Mouse (Mus musculus) stomach, postnatal 0 days (tissue): ENCODE results near the gene Rab21. TPM values are rescaled to one million over a fixed set of nuclear protein-coding genes. Genes with fewer than 3 reads are reported as not detected.

ENCODE experiments used
- ATAC-seq: fragments of 200-750 bp; cut with Nextera tagmentation; 2 replicates; pipeline ENCODE4 v1.8.0; 2017; ENCODE audit not compliant: low FRiP score, low TSS enrichment
- DNase-seq: peaks from one replicate; pipeline ENCODE4 v3.0.0-alpha.2; 2016; ENCODE audit warnings: low spot score
- H3K27ac ChIP-seq: fragments of 300-500 bp; sonication (generic); replicated peaks from 2 replicates; pipeline ENCODE4 v1.5.1; 2014; ENCODE audit warnings: mild to moderate bottlenecking, control low read depth
- H3K27me3 ChIP-seq: fragments of 300-500 bp; sonication (generic); 2 replicates; pipeline ENCODE4 v1.6.1; 2014; ENCODE audit warnings: low read length; ENCODE audit not compliant: control insufficient read depth, insufficient read depth
- H3K36me3 ChIP-seq: fragments of 300-500 bp; sonication (generic); 2 replicates; pipeline ENCODE4 v1.6.1; 2014; ENCODE audit warnings: low read length, mixed read lengths; ENCODE audit not compliant: control insufficient read depth, insufficient read depth
- H3K4me1 ChIP-seq: fragments of 300-500 bp; sonication (generic); replicated peaks from 2 replicates; pipeline ENCODE4 v1.6.1; 2014; ENCODE audit warnings: antibody characterized with exemption; ENCODE audit not compliant: control insufficient read depth, insufficient read depth
- H3K4me2 ChIP-seq: fragments of 300-500 bp; sonication (generic); replicated peaks from 2 replicates; pipeline ENCODE4 v1.6.1; 2014; ENCODE audit warnings: low read depth, mild to moderate bottlenecking, control low read depth, moderate library complexity
- H3K4me3 ChIP-seq: fragments of 300-500 bp; sonication (generic); 2 replicates; pipeline ENCODE4 v1.5.1; 2014; ENCODE audit warnings: low read depth, low read length, control low read depth
- H3K9ac ChIP-seq: fragments of 300-500 bp; sonication (generic); 2 replicates; pipeline ENCODE4 v1.6.1; 2014; ENCODE audit warnings: mild to moderate bottlenecking, low read length, control low read depth, mixed read lengths
- H3K9me3 ChIP-seq: fragments of 300-500 bp; sonication (generic); 2 replicates; pipeline ENCODE4 v1.6.1; 2016; ENCODE audit warnings: low read length; ENCODE audit not compliant: control insufficient read depth
- CTCF ChIP-seq: IDR thresholded peaks from 2 replicates; pipeline ENCODE4 v1.5.1; 2016; ENCODE audit warnings: antibody characterized with exemption, low read depth, mild to moderate bottlenecking, moderate library complexity
- EP300 ChIP-seq: optimal IDR thresholded peaks from 2 replicates; pipeline ENCODE3; 2016; ENCODE audit warnings: antibody characterized with exemption
- WGBS: fragments of 180-500 bp; shearing (Covaris S2); extraction: QIAGEN DNeasy Blood & Tissue Kit; methylation state at CpG from one replicate; pipeline ENCODE4 v1.1.7; 2014; 5-methylcytosine and 5-hydroxymethylcytosine counted together
- polyA plus RNA-seq: library from polyadenylated mRNA; unstranded; fragments of >200 nt; fragmentation: Nextera tagmentation; extraction: Ambion mirVana; gene quantifications from 2 replicates; pipeline ENCODE4 v1.2.1, GENCODE M21; 2015

The Rab21 gene
- polyA plus RNA-seq, 1 experiment from 2014 or later = 8.0 TPM

- ATAC-seq (no peak), DNase-seq (no peak)
- H3K9me3 ChIP-seq = no peaks in the 10 kb centered on the region
- TF ChIP-seq EP300 (no peak), CTCF (no peak)
- no peak overlapping the region for H3K4me2 ChIP-seq
- H3K4me3 ChIP-seq = no peak overlapping the region
- no peaks in the 10 kb centered on the region for H3K27me3 ChIP-seq
- 55% methylated on average over 9 of the region's 9 CpGs for WGBS
- no peaks in the 10 kb centered on the region for H3K4me1 ChIP-seq
- no peak overlapping the region for H3K9ac ChIP-seq
- no peaks in the 10 kb centered on the region for H3K36me3 ChIP-seq
- H3K27ac ChIP-seq = no peak overlapping the region
Measured at GRCm38 (mm10) chr10:115333528-115333927, 18.1 kb upstream of the Rab21 start.

DNA sequence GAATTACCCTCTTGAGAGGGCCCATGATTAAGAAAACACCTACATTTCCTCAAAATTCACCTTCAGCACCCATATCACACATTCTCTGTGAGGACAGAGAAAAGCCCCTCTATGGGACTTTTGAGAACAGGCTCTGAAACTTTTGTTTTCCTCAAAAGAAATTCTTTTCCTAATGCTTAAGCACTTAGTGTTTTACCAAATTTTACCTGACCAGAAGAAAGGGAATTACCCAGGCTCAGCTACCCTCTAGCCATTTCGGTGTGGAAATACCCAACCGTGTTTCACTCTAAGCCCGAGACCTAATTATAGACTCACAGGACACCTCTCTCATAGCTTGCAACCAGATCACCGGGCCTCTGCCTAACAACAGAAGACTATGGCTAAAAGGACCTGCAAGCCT lies 17.6 kb upstream of the Rab21 start:
- TF ChIP-seq EP300 (no peak), CTCF (no peak)
- no peak for DNase-seq
- ATAC-seq = no peak
- Histone ChIP-seq H3K4me2 (no peak overlapping the region), H3K4me1 (no peaks in the 10 kb centered on the region), H3K4me3 (no peak overlapping the region), H3K27ac (no peak overlapping the region), H3K36me3 (no peaks in the 10 kb centered on the region), H3K9ac (no peak overlapping the region), H3K9me3 (no peaks in the 10 kb centered on the region), H3K27me3 (no peaks in the 10 kb centered on the region)
- WGBS = 78% methylated on average over 4 of the region's 4 CpGs

- no peaks in the 10 kb centered on the region for H3K9me3 ChIP-seq
- no peaks in the 10 kb centered on the region for H3K27me3 ChIP-seq
- H3K4me2 ChIP-seq = no peak overlapping the region
- TF ChIP-seq CTCF (no peak), EP300 (no peak)
- WGBS = 67% methylated on average over 8 of the region's 8 CpGs
- H3K36me3 ChIP-seq = no peaks in the 10 kb centered on the region
- H3K4me3 ChIP-seq = no peak overlapping the region
- DNase-seq (no peak), ATAC-seq (peak; percentile 51; the same call in 1 of the 2 replicates)
- no peak overlapping the region for H3K27ac ChIP-seq
- H3K4me1 ChIP-seq = no peaks in the 10 kb centered on the region
- H3K9ac ChIP-seq = no peak overlapping the region
Measured at GRCm38 (mm10) chr10:115332420-115332952, 17.1 kb upstream of the Rab21 start.

- DNase-seq = no peak
- H3K4me1 ChIP-seq = no peaks in the 10 kb centered on the region
Measured at GRCm38 (mm10) chr10:115329010-115329530, 13.7 kb upstream of the Rab21 start.

DNA sequence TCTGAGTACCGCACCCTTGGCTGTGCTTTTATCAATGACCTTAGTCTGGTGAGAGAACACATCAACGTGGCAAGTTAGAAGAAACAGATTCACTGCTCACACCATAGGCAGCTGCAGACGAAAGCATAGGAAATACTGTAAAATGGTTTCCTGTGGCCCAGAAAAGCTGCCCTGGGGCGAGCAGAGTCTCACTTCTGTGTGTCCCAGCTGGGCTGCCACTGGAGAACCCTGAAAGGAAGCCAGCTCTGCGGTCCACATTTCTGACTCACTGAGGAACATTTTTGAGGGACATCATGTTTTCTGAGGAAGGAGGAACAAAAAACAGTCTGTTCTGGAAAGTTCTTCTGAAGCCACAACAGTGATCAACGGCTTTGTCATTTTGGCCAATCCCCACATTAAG lies 13.1 kb upstream of the Rab21 start:
- H3K4me2 ChIP-seq = no peak overlapping the region
- no peaks in the 10 kb centered on the region for H3K9me3 ChIP-seq
- H3K4me1 ChIP-seq = no peaks in the 10 kb centered on the region
- H3K4me3 ChIP-seq = no peak overlapping the region
- TF ChIP-seq EP300 (no peak), CTCF (no peak)
- H3K36me3 ChIP-seq = no peaks in the 10 kb centered on the region
- H3K9ac ChIP-seq = no peak overlapping the region
- no peak for ATAC-seq
- DNase-seq = no peak
- no peaks in the 10 kb centered on the region for H3K27me3 ChIP-seq
- H3K27ac ChIP-seq = no peak overlapping the region
- WGBS = 57% methylated on average over 6 of the region's 6 CpGs

More at GRCm38 (mm10) chr10:115329010-115329530, 13.7 kb upstream of the Rab21 start:
- WGBS = 68% methylated on average over 3 of the region's 3 CpGs
- H3K27ac ChIP-seq = no peak overlapping the region
- TF ChIP-seq EP300 (no peak), CTCF (no peak)
- no peaks in the 10 kb centered on the region for H3K9me3 ChIP-seq
- no peak overlapping the region for H3K4me3 ChIP-seq
- no peak overlapping the region for H3K9ac ChIP-seq
- H3K36me3 ChIP-seq = no peaks in the 10 kb centered on the region
- H3K27me3 ChIP-seq = no peaks in the 10 kb centered on the region
- H3K4me2 ChIP-seq = no peak overlapping the region
- ATAC-seq = no peak

GRCm38 (mm10) chr10:115323295-115323694 lies 7.9 kb upstream of the Rab21 start:
- Histone ChIP-seq H3K4me1 (no peaks in the 10 kb centered on the region), H3K4me3 (no peak overlapping the region), H3K27ac (no peak overlapping the region), H3K9me3 (no peaks in the 10 kb centered on the region), H3K9ac (no peak overlapping the region), H3K4me2 (no peak overlapping the region), H3K27me3 (no peaks in the 10 kb centered on the region), H3K36me3 (no peaks in the 10 kb centered on the region)
- TF ChIP-seq CTCF (peak; percentile 89), EP300 (no peak)
- DNase-seq = peak; percentile 79
- no peak for ATAC-seq
- WGBS = 5% methylated on average over 6 of the region's 6 CpGs
